Mouse (Mus musculus) neutrophil, adult 83 days (primary cell): ENCODE measurements around the gene Olfr796. TPM values are rescaled to one million over a fixed set of nuclear protein-coding genes. Genes with fewer than 3 reads are reported as not detected.

ENCODE experiments used
- total RNA-seq, 2 experiments: library from RNA; stranded (reverse); gene quantifications; one replicate each; pipeline ENCODE4 v1.2.4; 2023

Gene Olfr796
- not detected for total RNA-seq

GRCm38 (mm10) chr10:129612470-129612869 lies at the start of gene Olfr796:
TSS of gene Olfr796 (minus strand) at chr10:129612570.

GRCm38 (mm10) chr10:129657394-129657793 lies 45.0 kb upstream of the Olfr796 start, which contains the start of gene Olfr800:
TSS of gene Olfr800 (plus strand) at chr10:129657694.

GRCm38 (mm10) chr10:129637184-129637583 lies 24.8 kb upstream of the Olfr796 start, which contains the start of gene Olfr799:
TSS of gene Olfr799 (plus strand) at chr10:129637484.

GRCm38 (mm10) chr10:129627834-129628233 lies 15.5 kb upstream of the Olfr796 start, which contains the start of gene Olfr798:
TSS of gene Olfr798 (minus strand) at chr10:129627934.

GRCm38 (mm10) chr10:129567355-129567754 lies 45.0 kb downstream of the Olfr796 start, which contains the start of gene Olfr794:
TSS of gene Olfr794 (plus strand) at chr10:129567655.

Other genes starting within 250 kb of the Olfr796 start
- gene Olfr784, start 228.5 kb downstream of the Olfr796 start, total RNA-seq, result under 1 TPM in 1 of 2 experiments, not detected in 1; 0.13 TPM
- gene Olfr785, start 207.1 kb downstream of the Olfr796 start, total RNA-seq, result not detected
- gene Olfr786, start 185.3 kb downstream of the Olfr796 start, total RNA-seq, result not detected
- not detected for gene Olfr787, start 150.7 kb downstream of the Olfr796 start, total RNA-seq
- not detected for gene Olfr788, start 141.6 kb downstream of the Olfr796 start, total RNA-seq
- not detected for gene Olfr789, start 127.8 kb downstream of the Olfr796 start, total RNA-seq
- gene Olfr790, start 114.1 kb downstream of the Olfr796 start, total RNA-seq, result not detected
- not detected for gene Olfr791, start 90.8 kb downstream of the Olfr796 start, total RNA-seq
- gene Olfr792, start 73.4 kb downstream of the Olfr796 start, total RNA-seq, result not detected
- not detected for gene Olfr794, start 44.9 kb downstream of the Olfr796 start, total RNA-seq
- gene Olfr798, start 15.4 kb upstream of the Olfr796 start, total RNA-seq, result not detected
- gene Olfr799, start 24.9 kb upstream of the Olfr796 start, total RNA-seq, result not detected
- gene Olfr800, start 45.1 kb upstream of the Olfr796 start, total RNA-seq, result not detected
- gene Olfr801, start 61.3 kb upstream of the Olfr796 start, total RNA-seq, result not detected
- gene Olfr802, start 75.6 kb upstream of the Olfr796 start, total RNA-seq, result not detected
- gene Olfr803, start 81.7 kb upstream of the Olfr796 start, total RNA-seq, result not detected
- not detected for gene Olfr804, start 90.6 kb upstream of the Olfr796 start, total RNA-seq
- gene Olfr805, start 116.8 kb upstream of the Olfr796 start, total RNA-seq, result not detected
- not detected for gene Olfr806, start 129.4 kb upstream of the Olfr796 start, total RNA-seq
- gene Olfr807, start 145.2 kb upstream of the Olfr796 start, total RNA-seq, result not detected
- gene Olfr808, start 152.9 kb upstream of the Olfr796 start, total RNA-seq, result not detected
- gene Olfr809, start 162.1 kb upstream of the Olfr796 start, total RNA-seq, result not detected
- not detected for gene Olfr810, start 182.3 kb upstream of the Olfr796 start, total RNA-seq
- not detected for gene Olfr811, start 191.8 kb upstream of the Olfr796 start, total RNA-seq
- gene Olfr812, start 233.5 kb upstream of the Olfr796 start, total RNA-seq, result not detected
- gene Olfr813, start 242.8 kb upstream of the Olfr796 start, total RNA-seq, result not detected